Mouse (Mus musculus) bone marrow macrophage, adult 2 months (primary cell): ENCODE measurements around the gene Fbxl17.

Experiments
- CTCF ChIP-seq: IDR thresholded peaks from 2 replicates; pipeline ENCODE4 v1.5.1; 2012; ENCODE audit warnings: low read depth, mild to moderate bottlenecking, low read length, moderate library complexity
- POLR2A ChIP-seq: IDR thresholded peaks from 2 replicates; pipeline ENCODE4 v1.6.1; 2012; ENCODE audit warnings: mild to moderate bottlenecking, low read depth, low read length, borderline replicate concordance

GRCm38 (mm10) chr17:63547465-63547864 lies 47.6 kb upstream of the Fbxl17 start:
- TF ChIP-seq POLR2A = no peak
- TF ChIP-seq CTCF = no peak
